Mouse (Mus musculus): ENCODE results near the gene Hmgcr.
"Not testable (repeated sequence)": the region's sequence is repeated elsewhere in the genome, so short reads cannot be mapped to it uniquely, and the experiment has no call there.

The Hmgcr gene

GRCm38 (mm10) chr13:96673817-96674216 lies 3.1 kb upstream of the Hmgcr start:
- ChIA-PET CTCF (no interaction called here), POLR2A (interaction anchor here (0.7 to 4.5 kb wide), 21 partner anchors 8 to 1636 kb away, joined by 3 to 45 read pairs (median 4); partner anchors contain the start of genes Col4a3bp (in 2 of the 4) and Polk (in 2 of the 4))

GRCm38 (mm10) chr13:96672276-96672675 lies 1.5 kb upstream of the Hmgcr start:
- ChIA-PET POLR2A (interaction anchor here in 3 of 4 experiments (0.6 to 4.5 kb wide), 8 partner anchors 11 to 101 kb away, joined by 3 to 45 read pairs (median 4); no protein-coding TSS in a partner anchor), CTCF (no interaction called here)

GRCm38 (mm10) chr13:96671906-96672234 lies 1.1 kb upstream of the Hmgcr start:
- POLR2A ChIA-PET = interaction anchor here in 1 of 4 experiments (4.5 kb wide), 1 partner anchor 10 kb away, joined by 45 read pairs; no protein-coding TSS in a partner anchor
- CTCF ChIA-PET = no interaction called here

GRCm38 (mm10) chr13:96671078-96671905 lies 556 bp upstream of the Hmgcr start:
- POLR2A ChIA-PET = interaction anchor here (0.6 to 2.5 kb wide), 6 partner anchors 11 to 29 kb away, joined by 3 to 20 read pairs (median 4); no protein-coding TSS in a partner anchor
- CTCF ChIA-PET = no interaction called here

- CTCF ChIA-PET = no interaction called here
Observed at GRCm38 (mm10) chr13:96670019-96670405, 724 bp downstream of the Hmgcr start.

GRCm38 (mm10) chr13:96664419-96664974 lies 6.2 kb downstream of the Hmgcr start:
- POLR2A ChIA-PET = interaction anchor here in 3 of 4 experiments (0.6 to 5.2 kb wide), 3 partner anchors 18 to 1011 kb away, joined by 3 to 16 read pairs (median 7); no protein-coding TSS in a partner anchor

More at GRCm38 (mm10) chr13:96670019-96670405, 724 bp downstream of the Hmgcr start:
- POLR2A ChIA-PET = interaction anchor here in 3 of 4 experiments (0.7 to 2.5 kb wide), 8 partner anchors 9 to 27 kb away, joined by 3 to 20 read pairs (median 4); no protein-coding TSS in a partner anchor

GRCm38 (mm10) chr13:96663120-96663519 lies 7.6 kb downstream of the Hmgcr start:
- CTCF ChIA-PET = not testable (repeated sequence)
- POLR2A ChIA-PET = interaction anchor here in 2 of 4 experiments (1.2 to 5.2 kb wide), 6 partner anchors 11 to 26 kb away, joined by 3 to 45 read pairs (median 11); no protein-coding TSS in a partner anchor

More at GRCm38 (mm10) chr13:96664419-96664974, 6.2 kb downstream of the Hmgcr start:
- CTCF ChIA-PET = no interaction called here

GRCm38 (mm10) chr13:96660095-96660860 lies 10.5 kb downstream of the Hmgcr start:
- POLR2A ChIA-PET = interaction anchor here (0.5 to 5.2 kb wide), 20 partner anchors 10 to 632 kb away, joined by 3 to 45 read pairs (median 4); partner anchors contain the start of genes Hmgcr (in 3 of the 4), Col4a3bp (in 1 of the 4), Fam169a (in 1 of the 4) and Hexb (in 1 of the 4)
- CTCF ChIA-PET = no interaction called here

- CTCF ChIA-PET = no interaction called here
- POLR2A ChIA-PET = interaction anchor here in 1 of 4 experiments (0.9 to 1.9 kb wide), 2 partner anchors 15 to 115 kb away, joined by 3 read pairs; no protein-coding TSS in a partner anchor
Observed at GRCm38 (mm10) chr13:96658936-96659335, 11.8 kb downstream of the Hmgcr start.

- ChIA-PET CTCF (interaction anchor here in 1 of 4 experiments (0.6 kb wide), 1 partner anchor 22 kb away, joined by 3 read pairs; no protein-coding TSS in a partner anchor), POLR2A (interaction anchor here in 3 of 4 experiments (0.8 to 2.0 kb wide), 5 partner anchors 9 to 1840 kb away, joined by 3 to 11 read pairs (median 7); no protein-coding TSS in a partner anchor)
Observed at GRCm38 (mm10) chr13:96656673-96657072, 14.1 kb downstream of the Hmgcr start.

- ChIA-PET POLR2A (interaction anchor here in 1 of 4 experiments (0.6 to 1.4 kb wide), 4 partner anchors 9 to 15 kb away, joined by 3 to 4 read pairs (median 3); no protein-coding TSS in a partner anchor), CTCF (interaction anchor here in 1 of 4 experiments (0.6 kb wide), 1 partner anchor 23 kb away, joined by 3 read pairs; no protein-coding TSS in a partner anchor)
Observed at GRCm38 (mm10) chr13:96653041-96653440, 17.7 kb downstream of the Hmgcr start.

GRCm38 (mm10) chr13:96645822-96646221 lies 24.9 kb downstream of the Hmgcr start:
- CTCF ChIA-PET = no interaction called here
- POLR2A ChIA-PET = interaction anchor here in 2 of 4 experiments (0.8 to 2.6 kb wide), 4 partner anchors 9 to 16 kb away, joined by 3 to 16 read pairs (median 6); no protein-coding TSS in a partner anchor

GRCm38 (mm10) chr13:96644168-96644567 lies 26.6 kb downstream of the Hmgcr start:
- ChIA-PET CTCF (no interaction called here), POLR2A (interaction anchor here in 3 of 4 experiments (0.6 to 1.2 kb wide), 7 partner anchors 9 to 356 kb away, joined by 3 to 4 read pairs (median 3); no protein-coding TSS in a partner anchor)

GRCm38 (mm10) chr13:96630396-96630795 lies 40.3 kb downstream of the Hmgcr start:
- ChIA-PET POLR2A (no interaction called here), CTCF (interaction anchor here in 1 of 4 experiments (0.6 kb wide), 1 partner anchor 519 kb away, joined by 3 read pairs; no protein-coding TSS in a partner anchor)

- CTCF ChIA-PET = no interaction called here
- POLR2A ChIA-PET = interaction anchor here in 1 of 4 experiments (0.8 to 0.9 kb wide), 3 partner anchors 27 to 55 kb away, joined by 3 to 4 read pairs (median 3); no protein-coding TSS in a partner anchor
Observed at GRCm38 (mm10) chr13:96620891-96621290, 49.8 kb downstream of the Hmgcr start.

- ChIA-PET POLR2A (no interaction called here), CTCF (interaction anchor here in 1 of 4 experiments (0.8 kb wide), 1 partner anchor 14 kb away, joined by 3 read pairs; no protein-coding TSS in a partner anchor)
Observed at GRCm38 (mm10) chr13:96614615-96615014, 56.1 kb downstream of the Hmgcr start.

GRCm38 (mm10) chr13:96604242-96604641 lies 66.5 kb downstream of the Hmgcr start:
- CTCF ChIA-PET = interaction anchor here in 2 of 4 experiments (0.7 kb wide), 2 partner anchors 11 to 14 kb away, joined by 3 read pairs; no protein-coding TSS in a partner anchor

GRCm38 (mm10) chr13:96599182-96599581 lies 71.6 kb downstream of the Hmgcr start:
- ChIA-PET POLR2A (interaction anchor here in 1 of 4 experiments (1.2 to 1.5 kb wide), 2 partner anchors 9 to 16 kb away, joined by 3 to 4 read pairs; no protein-coding TSS in a partner anchor), CTCF (no interaction called here)

More at GRCm38 (mm10) chr13:96604242-96604641, 66.5 kb downstream of the Hmgcr start:
- POLR2A ChIA-PET = interaction anchor here in 1 of 4 experiments (0.6 kb wide), 1 partner anchor 193 kb away, joined by 3 read pairs; no protein-coding TSS in a partner anchor

Data from embryonic stem cell, embryonic (primary cell).